Mouse (Mus musculus): ENCODE measurements around the gene 4921507P07Rik. TPM values are rescaled to one million over a fixed set of nuclear protein-coding genes. Genes with fewer than 3 reads are reported as not detected.

The 4921507P07Rik gene
- total RNA-seq, 2 experiments from 2014 or later, result 0.30 to 0.41 TPM

DNA sequence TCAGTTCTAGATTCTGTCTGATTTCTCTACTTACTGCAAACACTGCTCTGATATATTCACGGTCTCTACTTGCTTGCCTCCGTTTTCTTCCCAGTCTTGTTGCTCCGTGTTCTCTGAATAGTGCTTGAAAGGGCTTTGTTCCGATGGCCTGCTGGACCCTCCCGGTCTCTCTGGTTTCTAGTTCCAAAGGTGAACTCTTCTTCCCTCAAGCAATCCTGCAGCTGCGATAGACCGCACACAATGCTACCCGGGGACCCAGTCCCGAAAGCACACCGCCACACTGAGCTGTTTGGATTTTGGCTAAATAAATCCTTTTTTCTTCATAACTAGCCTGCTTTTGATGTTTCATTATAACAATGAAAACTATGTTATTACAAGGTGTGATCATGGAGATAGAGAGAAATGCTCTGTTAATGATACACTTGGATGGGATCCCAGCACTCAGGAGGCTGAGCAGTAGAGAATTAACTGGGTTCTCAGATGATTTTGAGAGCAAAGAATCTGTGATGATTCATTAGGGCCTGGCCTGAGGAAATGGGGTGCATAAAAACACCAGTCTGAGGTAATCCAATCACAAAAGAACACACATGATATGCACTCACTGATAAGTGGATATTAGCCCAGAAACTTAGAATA, 72.1 kb downstream of the 4921507P07Rik start:
- DNase-seq (ENCODE audit: low spot score in 2 of 2), result no peak
- intact Hi-C loops (cut with DNase I), result no loop called here

Small RNAs within 50 kb of the gene (microRNA-seq; reads per million reads assigned to microRNA genes)
- gene Mir6371, result 0 reads per million in 2 experiments

Other genes starting within 250 kb of the 4921507P07Rik start
- 10 to 100 TPM; 35.0 to 40.1 TPM for gene Osbpl3, start 140.4 kb downstream of the 4921507P07Rik start, total RNA-seq (2021)
- gene Cycs, start 30.1 kb downstream of the 4921507P07Rik start, total RNA-seq (2021), result 10 to 100 TPM; 45.3 to 47.7 TPM
- gene Npvf, start 57.8 kb upstream of the 4921507P07Rik start, total RNA-seq (2021), result not detected

All from left cerebral cortex, postnatal 25 days (tissue).